Mouse (Mus musculus) C3H10T1/2 (cell line): ENCODE measurements around the gene Ccl1. TPM values are rescaled to one million over a fixed set of nuclear protein-coding genes. Genes with fewer than 3 reads are reported as not detected.

ENCODE experiments used
- polyA plus RNA-seq, 2 experiments: library from polyadenylated mRNA; unstranded; fragments of >200 nt; fragmentation: generic; extraction: Trizol; gene quantifications; one replicate each; pipeline ENCODE4 v1.2.1; 2012; ENCODE audit warnings: missing spikeins in 2 of 2

Ccl1 gene
- polyA plus RNA-seq: under 1 TPM in 1 of 2 experiments, not detected in 1; 0.12 TPM

DNA sequence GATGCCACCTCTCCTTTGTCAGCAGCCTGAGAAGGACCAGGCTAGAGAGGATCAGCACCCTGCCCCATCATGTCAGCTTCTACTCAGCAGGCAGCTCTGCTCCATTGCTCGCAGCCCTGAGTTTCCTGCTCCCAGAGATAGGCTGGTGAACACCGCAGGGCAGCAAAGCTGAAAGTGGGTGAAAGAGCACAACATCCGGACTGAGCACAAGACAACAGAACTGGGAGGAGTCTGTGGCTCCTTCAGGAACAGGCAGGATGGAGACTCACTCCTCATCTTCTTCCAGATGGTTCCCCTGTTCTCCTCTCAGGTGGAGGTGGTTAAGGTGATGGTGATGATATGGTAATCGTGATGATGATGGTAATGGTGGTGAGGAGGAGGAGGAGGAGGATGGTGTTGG is at the start of gene Ccl1:
TSS of gene Ccl1 (minus strand) at position 101 of the 400 bp plus-strand sequence.

Other genes starting within 250 kb of the Ccl1 start
- gene Ccl11, start 247.9 kb downstream of the Ccl1 start, polyA plus RNA-seq: under 1 TPM in 1 of 2 experiments, not detected in 1; 0.31 TPM
- gene Ccl12, start 203.8 kb downstream of the Ccl1 start, polyA plus RNA-seq: not detected
- gene Ccl8, start 190.5 kb downstream of the Ccl1 start, polyA plus RNA-seq: under 1 TPM; 0.39 to 0.47 TPM
- gene Tmem132e, start 83.2 kb upstream of the Ccl1 start, polyA plus RNA-seq: not detected